Mouse (Mus musculus) testis, postnatal 14 days (tissue): ENCODE results near the gene 1190005I06Rik.

Source experiments
- DNase-seq: peaks from one replicate; pipeline ENCODE4 v3.0.0; 2021; ENCODE audit warnings: low spot score

1190005I06Rik gene

DNA sequence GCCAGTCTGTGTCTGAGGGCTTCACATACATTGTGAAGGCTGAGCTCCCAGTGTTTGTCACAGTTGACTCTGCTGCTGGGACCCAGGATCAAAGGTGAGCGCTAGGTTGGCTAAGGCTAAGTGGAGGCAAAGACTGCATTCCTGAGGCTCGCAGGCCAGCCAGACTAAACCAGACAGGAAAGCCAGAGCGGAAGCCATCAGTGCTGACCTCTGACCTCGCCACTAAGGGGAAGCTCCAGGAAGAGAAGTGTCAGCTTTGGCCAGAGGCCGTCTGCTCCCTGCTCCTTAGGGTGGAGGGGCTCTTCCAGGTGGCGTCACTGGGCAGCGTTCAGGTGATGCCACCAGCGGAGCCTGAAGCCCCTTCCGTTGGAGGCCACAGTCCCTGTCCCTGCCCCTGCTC lies 71.6 kb downstream of the 1190005I06Rik start:
- DNase-seq: no peak

DNA sequence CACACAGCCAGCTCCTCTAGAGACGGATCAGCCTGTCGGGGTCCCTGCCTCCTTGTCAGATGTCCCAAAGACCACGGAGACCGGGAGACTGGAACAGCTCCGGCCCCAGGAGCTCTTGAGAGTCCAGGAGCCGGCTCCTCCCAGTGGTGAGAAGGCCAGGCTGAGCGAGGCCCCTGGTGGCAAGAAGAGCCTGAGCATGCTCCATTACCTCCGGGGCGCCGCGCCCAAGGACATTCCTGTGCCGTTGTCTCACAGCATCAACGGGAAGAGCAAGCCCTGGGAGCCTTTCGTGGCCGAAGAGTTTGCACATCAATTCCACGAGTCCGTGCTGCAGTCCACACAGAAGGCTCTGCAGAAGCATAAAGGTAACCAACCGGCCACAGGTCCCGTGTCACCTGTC lies 72.5 kb downstream of the 1190005I06Rik start:
- no peak for DNase-seq

DNA sequence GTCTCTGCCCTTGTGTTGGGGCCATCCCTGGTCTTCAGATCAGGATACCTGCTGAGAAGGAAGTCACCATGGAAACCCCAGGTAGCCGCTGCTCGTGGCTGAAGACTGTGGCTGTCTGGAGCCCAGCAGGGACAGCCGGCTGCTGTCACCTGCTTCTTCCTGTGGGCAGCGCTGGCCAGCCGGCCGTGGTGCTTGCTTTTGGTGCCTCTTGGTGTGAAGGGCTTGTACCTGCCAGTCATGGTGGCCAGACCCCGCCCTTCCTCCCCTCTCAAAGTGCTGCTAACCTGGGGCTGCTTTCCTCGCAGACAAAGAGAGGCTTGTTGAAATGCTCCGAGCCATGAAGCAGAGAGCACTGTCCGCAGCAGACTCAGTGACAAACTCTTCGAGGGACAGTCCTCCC lies 73.6 kb downstream of the 1190005I06Rik start:
- DNase-seq: no peak

DNA sequence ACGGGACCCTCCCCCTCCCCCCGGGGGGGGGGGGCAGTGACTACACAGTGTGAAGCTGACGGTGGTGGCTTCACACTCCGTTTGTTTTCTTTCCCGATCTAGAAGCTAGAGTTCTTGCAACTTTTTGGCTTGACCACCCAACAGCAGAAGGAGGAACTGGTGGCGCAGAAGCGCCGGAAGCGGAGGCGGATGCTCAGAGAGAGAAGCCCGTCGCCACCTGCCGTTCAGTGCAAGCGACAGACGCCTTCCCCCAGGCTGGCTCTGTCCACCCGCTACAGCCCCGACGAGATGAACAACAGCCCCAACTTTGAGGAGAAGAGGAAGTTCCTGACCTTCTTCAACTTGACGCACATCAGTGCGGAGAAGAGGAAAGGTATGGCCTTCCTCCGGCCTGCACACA lies 74.9 kb downstream of the 1190005I06Rik start:
- DNase-seq: no peak

- DNase-seq: no peak
Observed at GRCm38 (mm10) chr8:120571561-120571960, 75.9 kb downstream of the 1190005I06Rik start.

DNA sequence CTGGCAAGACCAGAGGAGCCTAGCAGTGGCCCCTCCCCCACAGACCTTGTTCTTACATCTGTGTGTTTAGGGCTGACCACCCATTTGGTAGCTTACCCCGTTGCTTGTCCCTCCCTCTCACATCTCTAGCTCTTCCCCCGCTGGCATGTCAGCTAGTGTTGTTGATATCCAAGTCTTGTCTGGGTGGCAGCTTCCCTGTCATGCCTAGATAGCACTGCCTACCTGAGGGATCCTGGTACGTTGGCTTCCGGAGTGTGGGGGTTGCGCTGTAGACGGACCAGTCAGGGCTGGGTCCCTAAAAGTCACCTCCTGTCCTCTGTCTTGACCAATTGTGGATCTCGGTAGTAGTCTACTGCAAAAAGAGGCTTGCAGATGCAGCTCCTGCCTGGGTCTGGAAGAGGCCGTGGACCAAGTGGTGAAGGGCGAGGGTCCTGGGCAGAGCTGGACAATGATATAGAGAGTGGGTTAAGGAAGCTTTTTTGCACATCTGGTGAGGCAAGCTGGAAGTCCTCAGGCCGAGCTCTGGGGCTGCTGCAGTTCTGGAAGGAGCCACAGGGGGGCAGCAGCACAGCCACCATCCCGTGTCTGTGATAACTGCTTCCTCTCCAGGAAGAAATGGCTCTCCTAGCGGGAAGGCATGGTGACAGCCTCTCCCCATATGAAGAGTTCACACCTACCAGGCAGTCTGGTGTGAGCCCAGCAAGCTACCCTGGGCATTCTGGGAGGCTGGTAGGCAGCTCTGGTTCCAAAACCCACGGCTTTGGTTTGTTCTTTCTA lies 77.3 kb downstream of the 1190005I06Rik start:
- DNase-seq: no peak

DNA sequence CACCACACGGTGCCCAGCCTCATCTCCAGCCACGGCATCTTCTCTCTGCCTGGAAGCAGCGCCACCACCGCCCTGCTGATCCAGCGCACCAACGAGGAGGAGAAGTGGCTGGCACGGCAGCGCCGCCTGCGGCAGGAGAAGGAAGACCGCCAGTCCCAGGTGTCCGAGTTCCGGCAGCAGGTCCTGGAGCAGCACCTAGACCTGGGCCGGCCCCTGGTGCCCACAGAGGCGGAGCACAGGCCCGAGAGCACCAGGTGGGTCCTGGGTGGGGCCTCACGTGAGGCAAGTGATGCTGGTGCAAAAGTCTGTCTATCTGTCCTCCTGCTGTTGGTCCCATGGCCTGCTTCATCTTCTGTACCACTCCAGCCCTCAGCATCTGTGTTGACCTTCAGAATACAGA lies 78.3 kb downstream of the 1190005I06Rik start:
- no peak for DNase-seq

GRCm38 (mm10) chr8:120568164-120568798 lies 79.2 kb downstream of the 1190005I06Rik start:
- DNase-seq: no peak

DNA sequence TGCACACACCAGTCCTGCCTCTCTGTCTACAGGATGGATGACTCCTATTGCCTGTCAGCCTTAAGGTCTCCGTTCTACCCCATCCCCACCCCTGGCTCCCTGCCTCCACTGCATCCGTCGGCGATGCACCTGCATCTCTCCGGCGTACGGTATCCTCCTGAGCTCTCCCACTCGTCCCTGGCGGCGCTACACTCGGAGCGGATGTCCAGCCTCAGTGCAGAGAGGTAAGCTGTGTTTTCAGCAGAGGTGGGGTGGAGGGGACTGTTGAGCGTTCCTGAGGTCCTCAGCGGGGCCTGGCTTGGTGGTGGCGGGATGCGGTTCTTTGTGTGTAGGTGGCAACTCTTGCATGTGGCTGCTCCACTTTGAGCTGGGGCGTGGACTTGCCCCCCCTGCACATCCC lies 79.7 kb downstream of the 1190005I06Rik start:
- no peak for DNase-seq

GRCm38 (mm10) chr8:120566681-120567080 lies 80.8 kb downstream of the 1190005I06Rik start:
- DNase-seq: no peak

DNA sequence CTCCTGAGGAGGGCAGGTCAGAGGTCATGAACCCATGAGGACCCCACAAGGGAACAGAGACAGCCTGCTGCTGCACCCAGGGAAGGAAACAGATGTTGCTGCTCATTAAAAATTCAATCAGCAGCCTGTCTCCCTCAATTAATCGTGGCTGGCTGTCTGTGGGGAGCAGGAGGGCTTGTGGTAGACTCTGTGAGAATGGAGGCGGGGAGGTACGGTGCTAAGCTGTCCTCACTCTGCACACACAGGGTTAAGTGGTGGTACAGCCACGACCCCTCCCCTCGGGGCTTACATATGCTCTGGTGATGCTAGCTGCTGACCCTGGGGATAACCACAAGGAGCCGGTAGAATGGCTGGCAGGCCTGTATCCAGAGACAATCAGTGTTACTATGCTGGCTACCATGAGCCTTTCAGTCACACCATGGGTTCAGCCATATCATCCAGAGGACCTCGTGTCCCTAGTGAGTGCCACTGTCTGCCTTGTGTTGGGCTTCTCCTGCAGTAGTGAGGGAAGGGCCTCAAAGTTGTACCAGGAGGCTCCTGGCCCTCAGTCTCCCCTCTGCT lies 82.2 kb downstream of the 1190005I06Rik start:
- no peak for DNase-seq

- peak; percentile 75 for DNase-seq
Observed at GRCm38 (mm10) chr8:120563851-120564837, 83.3 kb downstream of the 1190005I06Rik start.

DNA sequence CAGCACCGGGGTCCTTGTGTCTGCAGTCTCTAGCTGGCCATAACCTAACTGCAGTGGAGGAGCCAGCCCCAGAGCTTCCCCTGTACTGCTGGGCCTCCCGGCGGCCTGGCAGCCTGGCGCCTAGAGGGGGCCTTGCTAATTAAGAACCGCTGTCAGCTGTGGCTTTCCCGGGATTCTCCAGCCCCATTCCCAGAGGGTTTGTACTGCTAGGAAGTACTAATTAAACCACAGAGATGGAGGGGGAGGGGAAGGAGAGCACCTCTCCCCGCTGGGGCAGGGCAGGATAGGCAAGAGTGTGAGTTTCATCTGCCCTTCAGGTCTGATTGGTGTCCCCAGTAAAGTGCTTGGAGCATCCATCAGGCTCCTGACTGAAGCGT lies 84.1 kb downstream of the 1190005I06Rik start:
- no peak for DNase-seq

DNA sequence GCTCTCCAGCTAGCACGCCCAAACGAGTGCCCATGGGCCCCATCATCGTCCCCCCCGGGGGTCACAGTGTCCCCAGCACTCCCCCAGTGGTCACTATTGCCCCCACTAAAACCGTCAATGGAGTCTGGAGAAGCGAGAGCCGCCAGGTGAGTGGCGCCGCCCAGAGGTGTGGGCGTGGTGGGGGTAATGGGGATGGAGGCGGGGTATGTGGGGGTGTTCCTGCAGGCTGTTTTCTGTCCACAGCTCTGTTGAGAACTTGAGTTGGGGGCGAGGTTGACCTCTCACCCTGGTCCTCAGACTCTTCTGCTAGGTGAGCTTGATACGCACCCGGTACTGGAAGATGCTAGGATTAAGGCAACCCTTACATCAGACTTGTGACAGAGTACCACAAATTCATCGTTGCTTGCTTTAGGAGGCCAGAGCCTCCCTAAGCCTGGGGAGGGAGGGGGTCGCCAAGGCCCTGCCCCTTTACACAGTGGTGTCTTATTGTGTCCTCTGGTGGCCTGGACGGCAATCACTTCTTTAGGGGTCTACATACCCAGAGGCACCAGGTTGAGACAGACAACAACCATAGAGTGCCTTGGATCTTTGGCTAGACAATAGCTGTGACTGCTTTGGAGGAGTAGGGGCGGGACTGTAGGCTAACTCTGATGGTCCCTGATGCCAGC lies 84.6 kb downstream of the 1190005I06Rik start:
- DNase-seq: no peak

DNA sequence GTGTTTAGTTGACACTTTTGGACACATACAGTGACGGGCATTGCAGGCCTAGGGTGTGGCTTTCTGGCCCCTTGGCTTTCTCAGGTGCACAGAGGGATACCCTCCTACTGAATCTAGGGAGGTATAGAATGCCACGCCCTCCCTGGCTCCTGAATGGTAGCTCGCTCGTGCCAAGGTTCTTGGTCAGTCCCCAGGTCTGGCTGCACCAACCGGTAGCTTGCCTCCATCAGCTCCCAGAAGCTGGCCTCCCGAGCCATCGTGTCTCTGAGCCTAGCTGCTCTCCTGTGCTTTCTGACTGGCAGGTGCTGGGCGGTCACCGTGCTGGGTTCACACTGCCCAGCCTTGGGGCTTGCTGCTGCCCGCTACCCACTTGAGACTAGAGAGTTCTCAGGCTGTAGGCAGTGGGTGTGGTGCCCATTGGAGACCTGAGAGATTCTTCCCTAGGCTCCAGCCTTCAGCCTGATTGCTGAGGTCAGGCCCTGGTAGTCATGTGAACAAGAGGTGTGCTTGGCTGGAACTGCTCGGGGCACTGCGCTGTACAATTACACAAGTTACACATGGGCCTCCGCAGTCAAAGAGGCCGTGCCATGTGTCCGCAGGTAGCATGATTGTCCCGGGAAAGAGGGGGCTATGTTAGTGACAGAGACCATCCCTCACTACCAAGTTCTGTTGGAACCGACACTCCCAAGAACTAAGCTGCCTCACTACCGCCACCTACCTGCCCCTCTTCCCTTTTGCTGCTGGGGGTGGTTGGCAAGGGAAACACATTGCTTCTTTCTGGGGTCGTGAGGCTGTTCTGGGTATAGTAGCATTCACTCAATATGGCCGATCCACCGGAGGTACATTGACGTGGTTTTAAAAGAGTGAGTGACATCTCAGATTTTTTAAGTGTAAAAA lies 85.6 kb downstream of the 1190005I06Rik start:
- DNase-seq: no peak

- DNase-seq: no peak
Observed at GRCm38 (mm10) chr8:120560535-120560934, 86.9 kb downstream of the 1190005I06Rik start.

DNA sequence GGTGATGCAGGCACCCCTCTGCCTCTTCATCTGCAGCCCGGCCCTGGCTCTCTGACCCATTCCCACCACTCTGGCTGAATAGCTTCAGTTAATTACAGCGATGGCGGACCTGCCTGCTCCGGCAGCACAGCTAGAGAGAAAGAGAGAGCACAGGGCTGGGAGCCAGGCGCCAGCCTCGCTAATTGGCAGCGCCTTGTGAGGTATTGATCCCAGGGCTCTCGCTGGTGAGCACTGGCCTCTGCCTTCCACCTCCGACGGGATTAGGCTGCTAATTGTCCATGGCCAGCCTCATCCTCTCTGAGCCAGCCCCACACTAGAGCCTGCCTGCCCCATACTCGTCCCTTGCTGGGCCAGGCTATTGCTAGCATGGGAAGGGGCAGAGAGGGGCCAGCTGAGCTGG lies 87.8 kb downstream of the 1190005I06Rik start:
- no peak for DNase-seq
